ENCODE assay signal across 26 mouse cellular contexts in genomic region chr5:66807737-66808136, GRCm38 (mm10).
"Had no signal": no experiment of that assay in that cellular context is flagged by ENCODE, and none has a peak within 500 bp of the region (broad histone marks: within the 10 kb centered on the region; RNA-seq: fewer than 3 reads in every experiment).

No protein-coding gene starts in this region.

- H3K9me3 ChIP-seq: heart, embryonic 10.5 days; heart, embryonic 12.5 days; hindbrain, embryonic 13.5 days; hindbrain, embryonic 15.5 days; intestine, embryonic 15.5 days; limb, embryonic 10.5 days; limb, embryonic 12.5 days; liver, embryonic 13.5 days; liver, embryonic 15.5 days had no signal

- H3K4me3 ChIP-seq: gastrocnemius, adult 2 months; heart, embryonic 10.5 days; heart, embryonic 12.5 days; hindbrain, embryonic 13.5 days; hindbrain, embryonic 15.5 days; intestine, embryonic 15.5 days; layer of hippocampus, adult 2 months; left cerebral cortex, adult 2 months; limb, embryonic 10.5 days; limb, embryonic 12.5 days; liver, embryonic 13.5 days; liver, embryonic 15.5 days had no signal

- H3K27me3 ChIP-seq: heart, embryonic 12.5 days; hindbrain, embryonic 13.5 days; hindbrain, embryonic 15.5 days; intestine, embryonic 15.5 days; limb, embryonic 12.5 days; liver, embryonic 13.5 days; liver, embryonic 15.5 days had no signal

- DNase-seq: gastrocnemius, adult 2 months; gastrocnemius, postnatal 10 days; gastrocnemius, postnatal 25 days; heart, postnatal 10 days; heart, postnatal 4 days; kidney, adult 18-20 months; kidney, adult 8-10 months; kidney, postnatal 10 days; kidney, postnatal 25 days; kidney, postnatal 4 days; liver; liver, embryonic 13.5 days; liver, postnatal 0 days had no signal

- H3K27ac ChIP-seq: heart, embryonic 10.5 days; hindbrain, embryonic 15.5 days; intestine, embryonic 15.5 days; left cerebral cortex, adult 2 months; limb, embryonic 10.5 days; limb, embryonic 12.5 days; liver, embryonic 13.5 days; liver, embryonic 15.5 days had no signal

- ATAC-seq: inflammation-experienced regulatory T-cells, adult 6 months; intestine, embryonic 15.5 days; intestine, postnatal 0 days; liver, postnatal 0 days had no signal

- H3K4me1 ChIP-seq: heart, embryonic 10.5 days; heart, embryonic 12.5 days; intestine, embryonic 15.5 days; liver, embryonic 13.5 days; liver, embryonic 15.5 days had no signal

- H3K9ac ChIP-seq: heart, embryonic 12.5 days; hindbrain, embryonic 13.5 days; hindbrain, embryonic 15.5 days; intestine, embryonic 15.5 days; limb, embryonic 12.5 days; liver, embryonic 13.5 days; liver, embryonic 15.5 days; liver, postnatal 0 days had no signal

- H3K36me3 ChIP-seq: heart, embryonic 10.5 days; heart, embryonic 12.5 days; hindbrain, embryonic 13.5 days; hindbrain, embryonic 15.5 days; intestine, embryonic 15.5 days; limb, embryonic 10.5 days; limb, embryonic 12.5 days; liver, embryonic 13.5 days; liver, embryonic 15.5 days had no signal

- H3K4me2 ChIP-seq: heart, embryonic 12.5 days; hindbrain, embryonic 13.5 days; hindbrain, embryonic 15.5 days; intestine, embryonic 15.5 days; limb, embryonic 12.5 days; liver, embryonic 11.5 days; liver, embryonic 13.5 days; liver, embryonic 15.5 days had no signal
